Mouse (Mus musculus) retina, adult 2 months (tissue): ENCODE measurements around the gene Catsper1.
A peak's percentile ranks its signal among the peaks of the same experiment; 100 is the strongest.
"Not testable (repeated sequence)": the region's sequence is repeated elsewhere in the genome, so short reads cannot be mapped to it uniquely, and the experiment has no call there.

Experiments used
- DNase-seq: peaks from one replicate; pipeline ENCODE4 v3.0.0-alpha.2; 2012; ENCODE audit warnings: low read depth, low spot score

Gene Catsper1

DNA sequence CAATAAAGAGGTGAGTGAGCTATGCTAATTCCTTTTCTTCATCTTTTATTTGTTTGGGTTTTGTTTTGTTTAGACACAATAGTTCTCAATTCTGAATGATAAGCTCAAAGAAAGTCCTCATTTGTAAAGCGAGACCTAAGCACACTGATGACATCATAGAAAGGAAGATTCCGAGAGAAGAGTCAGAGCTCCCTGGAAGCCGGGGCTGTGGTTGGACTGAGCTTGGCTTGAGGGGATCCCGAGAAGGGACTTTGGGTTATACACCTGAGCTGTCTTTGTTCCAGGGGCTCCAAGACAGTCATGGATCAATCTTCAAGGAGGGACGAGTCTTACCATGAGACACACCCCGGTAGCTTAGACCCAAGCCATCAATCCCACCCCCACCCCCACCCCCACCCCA, at the start of gene Catsper1:
Gene Catsper1 (plus strand): TSS at position 301 of the 400 bp plus-strand sequence.
- no peak for DNase-seq

DNA sequence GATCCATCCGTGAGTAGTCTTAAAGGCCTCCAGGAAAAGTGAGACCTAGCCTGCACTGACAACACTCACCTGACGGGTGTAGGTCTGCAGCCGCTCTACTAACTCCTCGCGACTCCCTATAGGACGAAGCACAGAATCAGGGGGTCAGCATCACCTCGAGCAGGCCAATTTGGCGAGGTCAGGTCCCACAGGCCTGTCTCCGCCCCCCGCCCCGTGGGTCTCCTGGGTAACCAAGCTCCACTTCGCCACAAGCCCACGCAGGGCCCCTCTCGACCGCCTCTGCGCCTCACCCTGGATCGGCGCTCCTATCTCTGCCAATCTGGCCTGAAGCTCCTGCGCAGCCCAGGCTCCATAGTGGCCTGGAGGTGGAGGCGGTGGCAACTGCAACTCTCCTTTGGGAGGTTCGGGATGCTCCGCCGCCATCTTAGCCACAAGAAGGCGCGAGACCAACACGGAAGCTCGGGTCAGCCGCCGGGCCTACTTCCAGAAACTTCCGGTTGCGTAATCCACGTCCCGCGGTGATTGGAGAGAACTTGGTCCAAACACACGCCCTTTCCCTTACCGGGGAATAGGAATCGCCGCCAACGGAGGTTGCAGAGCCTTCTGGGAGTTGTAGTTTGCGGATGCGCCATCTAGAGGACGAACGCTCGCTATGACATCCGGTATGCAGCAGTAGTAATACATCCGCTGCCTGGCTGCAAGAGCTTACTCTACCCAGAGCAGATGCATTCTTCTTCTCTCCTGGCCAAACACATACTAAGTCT, 40.4 kb upstream of the Catsper1 start, which contains the start of gene Sf3b2:
Gene Sf3b2 (minus strand): TSS at position 484 of the 764 bp plus-strand sequence.
- DNase-seq, result peak; percentile 99

DNA sequence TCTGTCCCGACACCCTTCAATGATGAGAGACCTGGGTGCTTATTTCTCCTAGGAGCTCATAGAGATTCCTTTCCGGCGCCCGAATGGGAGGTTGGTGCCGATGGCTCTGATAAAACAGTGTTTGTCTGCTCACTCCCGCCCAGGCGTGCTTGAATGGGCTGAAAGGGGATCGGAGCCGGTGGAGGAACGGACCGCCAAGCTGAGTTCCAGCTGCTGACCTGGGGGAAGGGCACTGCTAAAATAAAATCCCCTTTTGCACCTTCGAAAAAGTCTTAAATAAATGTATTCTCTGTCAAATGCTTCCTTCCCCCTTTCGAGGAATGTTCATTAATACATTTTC, 39.8 kb upstream of the Catsper1 start:
- DNase-seq, result no peak

DNA sequence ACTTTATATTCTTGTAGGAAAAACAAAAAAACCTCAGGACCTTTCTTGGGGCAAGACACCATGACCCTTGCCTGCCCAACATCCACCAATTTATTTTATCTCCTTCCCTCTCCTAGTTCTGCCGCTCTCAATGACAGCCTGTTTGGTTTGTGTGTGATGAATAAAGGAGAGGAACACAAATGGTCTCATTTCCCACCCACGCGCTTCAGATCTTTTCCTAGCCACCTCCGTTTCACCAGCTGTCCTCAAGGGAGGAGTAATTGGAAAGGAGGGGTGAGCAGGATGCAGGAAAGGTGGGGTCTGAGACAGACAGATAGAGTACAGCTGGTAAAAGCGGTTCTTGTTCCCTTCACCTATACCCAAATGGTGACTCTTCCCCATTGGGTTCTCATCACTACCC, 38.9 kb upstream of the Catsper1 start:
- no peak for DNase-seq

DNA sequence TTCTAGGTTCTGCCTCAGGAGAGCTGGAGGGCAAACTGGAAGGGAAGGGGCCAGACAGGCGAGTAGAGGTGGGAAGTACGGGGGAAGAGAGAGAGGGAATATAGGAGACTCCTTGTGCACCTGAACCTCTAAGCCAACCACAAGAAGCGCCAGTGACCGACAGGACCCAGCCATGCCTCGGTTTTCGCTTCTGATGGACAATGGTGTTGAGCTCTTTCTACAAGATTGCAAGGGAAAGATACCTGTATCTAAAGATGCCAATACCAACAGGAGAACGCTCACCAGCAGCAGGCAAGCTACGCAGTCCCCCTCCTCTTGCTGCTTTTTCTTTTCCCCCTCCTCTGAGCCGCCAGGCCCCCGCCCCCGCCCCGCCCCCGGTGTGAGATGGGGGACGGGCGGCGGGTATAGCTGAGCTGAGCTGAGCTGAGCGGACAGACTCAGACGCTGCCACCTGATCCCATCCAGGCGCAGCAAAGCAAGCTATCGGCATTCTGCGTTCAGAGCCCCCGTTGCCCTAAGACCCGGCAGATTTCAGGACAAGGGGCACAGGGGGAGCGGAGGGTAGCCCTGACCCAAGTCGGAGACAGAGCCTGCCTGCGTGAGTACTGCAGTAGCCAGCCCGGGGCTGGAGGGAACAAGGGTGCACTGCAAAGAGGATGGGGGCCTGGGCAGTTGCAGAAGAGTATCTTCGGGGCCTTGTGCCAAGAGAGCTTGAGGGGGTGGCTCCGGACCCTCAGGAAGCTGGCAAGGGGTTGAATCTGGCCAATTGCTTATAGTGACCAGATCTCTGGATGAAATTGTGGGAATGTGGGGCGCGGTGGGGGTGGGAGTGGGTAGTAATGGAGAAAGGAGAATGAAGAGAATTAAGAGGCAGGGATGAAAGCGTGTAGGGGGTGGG, 37.4 kb upstream of the Catsper1 start, which contains the start of gene Gal3st3:
Gene Gal3st3 (plus strand): TSS at position 429 of the 898 bp plus-strand sequence.
- DNase-seq, result no peak

DNA sequence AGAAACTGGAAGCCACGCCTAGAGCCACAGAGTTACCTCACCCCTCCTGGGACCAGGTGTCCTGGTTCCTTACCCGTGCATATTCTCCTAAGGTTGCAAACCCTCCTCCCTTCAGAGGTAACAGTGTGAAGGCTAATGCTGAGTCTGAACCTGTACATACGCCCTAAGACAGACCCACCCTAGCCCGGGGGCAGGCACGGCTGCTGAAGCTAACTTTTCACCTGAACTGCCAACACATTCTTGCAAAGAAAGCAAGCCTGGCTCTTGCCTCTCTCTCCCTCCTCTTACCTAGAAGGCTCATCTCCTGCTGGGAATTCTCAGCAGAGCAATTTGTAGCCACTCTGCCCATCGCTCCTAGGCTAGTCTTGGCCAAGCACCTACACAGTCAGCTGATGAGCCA, 35.0 kb upstream of the Catsper1 start:
- no peak for DNase-seq

DNA sequence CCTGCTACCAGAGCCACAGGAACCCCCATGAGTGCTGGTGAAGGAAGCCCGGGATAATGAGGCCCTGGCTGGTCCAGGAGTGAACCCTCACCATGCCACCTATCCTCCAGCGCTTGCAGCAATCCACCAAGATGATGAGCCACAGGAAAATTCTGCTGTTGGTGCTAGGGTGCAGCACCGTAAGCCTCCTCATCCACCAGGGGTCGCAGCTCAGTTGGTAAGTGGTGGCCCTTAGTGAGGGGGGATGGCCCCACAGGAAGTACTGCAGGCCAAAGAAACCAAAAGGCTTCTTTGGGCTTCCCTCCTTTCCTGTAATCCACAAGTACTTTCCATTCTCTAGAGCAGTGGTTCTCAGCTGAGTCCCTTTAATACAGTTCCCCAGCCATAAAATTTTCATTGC, 33.1 kb upstream of the Catsper1 start:
- no peak for DNase-seq

DNA sequence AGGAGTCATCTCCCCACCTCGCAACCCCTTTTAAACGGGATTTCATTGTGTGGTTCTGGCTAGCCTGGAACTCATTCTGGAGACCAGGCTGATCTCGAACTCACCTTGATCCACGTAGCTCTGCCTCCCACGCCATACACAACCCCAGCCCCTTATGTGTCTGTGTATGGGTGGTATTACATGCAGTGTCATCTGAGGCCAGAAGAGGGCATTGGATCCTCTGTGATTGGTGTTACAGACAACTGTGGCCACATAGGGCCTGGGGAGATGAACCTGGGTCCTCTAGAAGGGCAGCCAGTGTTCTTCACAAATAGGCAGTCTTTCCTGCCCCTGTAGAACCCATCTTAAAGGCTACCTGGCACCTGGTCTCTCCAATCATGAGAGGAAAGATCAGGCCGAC, 29.3 kb upstream of the Catsper1 start:
- no peak for DNase-seq

DNA sequence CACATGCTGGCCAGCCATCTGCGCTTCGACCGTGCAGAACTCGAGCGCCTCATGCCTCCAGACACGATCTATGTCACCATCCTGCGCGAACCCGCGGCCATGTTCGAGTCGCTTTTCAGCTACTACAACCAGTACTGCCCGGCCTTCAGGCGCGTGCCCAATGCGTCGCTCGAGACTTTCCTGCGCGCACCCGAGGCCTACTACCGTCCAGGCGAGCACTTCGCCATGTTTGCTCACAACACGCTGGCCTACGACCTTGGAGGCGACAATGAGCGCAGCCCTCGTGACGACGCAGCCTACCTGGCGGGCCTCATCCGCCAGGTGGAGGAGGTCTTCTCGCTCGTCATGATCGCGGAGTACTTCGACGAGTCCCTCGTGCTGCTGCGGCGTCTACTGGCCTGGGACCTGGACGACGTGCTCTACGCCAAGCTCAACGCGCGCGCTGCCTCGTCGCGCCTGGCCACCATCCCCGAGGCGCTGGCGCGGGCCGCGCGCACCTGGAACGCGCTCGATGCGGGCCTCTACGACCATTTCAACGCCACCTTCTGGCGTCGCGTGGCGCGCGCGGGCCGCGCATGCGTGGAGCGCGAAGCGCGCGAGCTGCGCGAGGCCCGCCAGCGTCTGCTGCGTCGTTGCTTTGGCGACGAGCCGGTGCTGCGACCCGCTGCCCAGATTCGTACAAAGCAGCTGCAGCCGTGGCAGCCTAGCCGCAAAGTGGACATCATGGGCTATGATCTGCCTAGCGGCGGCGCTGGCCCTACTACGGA, 28.4 kb upstream of the Catsper1 start:
- no peak for DNase-seq

DNA sequence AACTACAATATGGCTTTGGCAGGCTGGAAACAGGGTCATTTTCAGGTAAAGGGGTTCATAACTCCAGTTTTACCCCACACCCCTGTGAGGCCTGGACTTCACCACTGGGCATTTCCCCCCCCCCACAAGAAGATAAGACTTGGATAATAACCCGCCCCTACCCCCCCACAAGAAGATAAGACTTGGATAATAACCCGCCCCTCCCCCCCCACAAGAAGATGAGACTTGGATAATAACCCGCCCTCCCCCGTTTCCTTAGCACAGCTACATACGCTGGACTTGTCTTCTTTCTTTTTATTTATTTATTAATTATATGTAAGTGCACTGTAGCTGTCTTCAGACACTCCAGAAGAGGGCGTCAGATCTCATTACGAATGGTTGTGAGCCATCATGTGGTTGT, 26.5 kb upstream of the Catsper1 start:
- peak; percentile 61 for DNase-seq

DNA sequence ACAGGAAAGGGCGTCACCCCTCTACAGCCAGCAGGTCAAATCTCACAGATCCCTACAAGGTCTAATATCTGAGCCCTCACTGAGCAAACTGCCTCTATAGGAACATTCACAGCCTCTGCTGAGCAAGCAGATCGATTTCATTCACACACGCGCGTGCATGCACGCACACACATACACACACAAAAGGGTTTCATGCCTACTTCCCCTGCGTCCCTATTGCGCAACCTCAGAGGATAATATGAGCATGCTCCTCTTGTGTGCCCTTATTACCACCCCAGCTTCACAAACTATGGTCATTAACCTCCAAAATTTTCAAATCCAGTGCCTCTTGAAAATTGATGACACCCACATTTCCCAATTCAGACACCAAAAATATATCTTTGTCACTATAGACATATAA, 22.4 kb upstream of the Catsper1 start:
- DNase-seq, result no peak

DNA sequence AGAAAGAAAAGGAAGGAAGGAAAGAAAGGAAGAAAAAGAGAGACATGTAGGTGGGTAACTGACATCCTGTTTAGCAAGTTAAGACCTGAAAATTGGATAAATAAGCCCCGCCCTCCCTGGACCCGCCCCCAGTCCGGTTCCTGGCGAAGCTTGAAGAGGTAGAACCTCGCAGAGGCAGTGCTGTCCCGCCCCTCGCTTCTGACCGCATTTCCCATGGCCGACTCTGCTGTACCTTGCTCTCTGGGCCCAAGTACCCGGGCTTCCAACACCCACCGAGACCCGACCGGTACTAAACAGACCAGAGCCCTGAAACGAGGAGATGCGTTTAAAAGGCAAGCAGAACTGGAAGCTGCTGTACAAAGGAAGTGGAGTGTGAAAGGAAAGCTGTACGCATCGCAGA, 11.7 kb upstream of the Catsper1 start:
- DNase-seq, result no peak

DNA sequence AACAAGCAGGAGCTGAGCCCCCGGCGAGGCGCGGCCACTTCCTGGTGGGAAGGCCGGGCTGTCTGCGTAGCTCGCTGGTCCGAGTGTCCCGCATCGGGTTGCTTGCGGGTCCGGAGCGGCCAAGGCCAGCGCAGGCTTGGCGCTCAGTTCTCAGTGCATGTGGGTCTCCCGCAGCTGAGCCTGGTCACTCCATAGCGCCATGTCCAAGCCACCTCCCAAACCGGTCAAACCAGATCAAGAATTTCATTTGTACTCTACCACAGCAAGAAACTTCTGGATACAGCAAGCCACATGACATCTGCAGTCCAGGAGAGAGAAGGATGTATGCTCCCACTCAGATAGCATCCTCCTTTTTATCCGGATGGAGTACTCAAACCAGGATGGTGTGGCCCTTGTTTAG, 7.6 kb upstream of the Catsper1 start:
- DNase-seq, result no peak

DNA sequence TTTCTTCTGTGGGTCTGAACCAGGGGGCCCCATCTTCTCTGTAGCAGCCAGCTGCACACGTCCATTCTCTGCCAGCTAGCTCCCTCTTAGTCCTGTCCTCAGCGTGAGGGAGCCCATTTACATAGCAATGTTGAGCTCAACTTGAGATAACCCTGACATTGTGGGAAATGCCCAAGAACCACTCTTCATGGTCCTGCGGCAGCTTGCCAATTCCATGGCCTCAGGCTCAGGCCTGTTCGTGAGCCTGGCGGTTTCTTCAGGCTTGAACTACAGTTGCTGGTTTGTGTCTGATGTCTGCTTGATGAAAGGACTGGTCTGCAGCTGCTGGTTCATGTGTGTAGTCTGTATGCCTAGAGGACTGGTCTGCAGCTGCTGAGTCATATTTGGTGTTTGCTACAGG, 800 bp upstream of the Catsper1 start:
- DNase-seq, result no peak

DNA sequence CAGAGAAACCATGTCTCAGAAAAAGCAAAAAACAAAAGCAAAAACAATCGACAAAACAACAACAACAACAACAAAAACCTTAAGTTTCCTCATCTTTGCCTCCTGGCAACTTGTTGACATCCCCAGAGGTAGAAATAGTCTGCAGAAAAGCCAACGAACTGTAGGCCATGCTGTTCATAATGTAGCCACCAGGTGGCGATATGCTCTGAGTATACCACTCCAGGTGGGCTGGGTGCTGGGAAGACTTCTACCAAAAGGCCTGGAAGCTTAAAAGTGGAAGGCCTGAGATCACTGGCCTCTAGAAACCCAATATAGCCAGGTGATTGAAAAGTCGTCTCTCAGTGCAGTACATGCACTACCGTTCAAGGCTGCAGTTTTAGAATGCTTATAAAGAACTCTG, 2.4 kb downstream of the Catsper1 start:
- DNase-seq, result peak; percentile 53

DNA sequence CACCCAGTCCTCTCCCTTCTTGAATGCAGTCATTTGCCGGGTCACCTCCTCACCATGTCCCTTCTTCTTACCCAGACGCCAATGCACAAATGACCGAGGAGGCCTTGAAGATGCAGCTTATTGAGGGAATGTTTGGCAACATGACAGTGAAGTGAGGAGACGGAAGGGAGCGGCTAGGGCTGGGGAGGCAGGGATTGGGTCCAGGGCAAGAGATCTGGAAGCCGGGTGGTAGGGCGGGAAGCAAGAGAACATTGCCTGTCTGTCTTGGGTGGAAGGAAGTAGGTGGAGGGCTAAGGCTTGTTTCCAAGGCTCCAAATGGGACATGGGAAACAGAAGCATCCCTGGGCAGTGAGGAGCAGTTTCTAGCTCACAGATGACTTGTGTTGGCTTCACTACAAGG, 5.8 kb downstream of the Catsper1 start:
- DNase-seq, result no peak

DNA sequence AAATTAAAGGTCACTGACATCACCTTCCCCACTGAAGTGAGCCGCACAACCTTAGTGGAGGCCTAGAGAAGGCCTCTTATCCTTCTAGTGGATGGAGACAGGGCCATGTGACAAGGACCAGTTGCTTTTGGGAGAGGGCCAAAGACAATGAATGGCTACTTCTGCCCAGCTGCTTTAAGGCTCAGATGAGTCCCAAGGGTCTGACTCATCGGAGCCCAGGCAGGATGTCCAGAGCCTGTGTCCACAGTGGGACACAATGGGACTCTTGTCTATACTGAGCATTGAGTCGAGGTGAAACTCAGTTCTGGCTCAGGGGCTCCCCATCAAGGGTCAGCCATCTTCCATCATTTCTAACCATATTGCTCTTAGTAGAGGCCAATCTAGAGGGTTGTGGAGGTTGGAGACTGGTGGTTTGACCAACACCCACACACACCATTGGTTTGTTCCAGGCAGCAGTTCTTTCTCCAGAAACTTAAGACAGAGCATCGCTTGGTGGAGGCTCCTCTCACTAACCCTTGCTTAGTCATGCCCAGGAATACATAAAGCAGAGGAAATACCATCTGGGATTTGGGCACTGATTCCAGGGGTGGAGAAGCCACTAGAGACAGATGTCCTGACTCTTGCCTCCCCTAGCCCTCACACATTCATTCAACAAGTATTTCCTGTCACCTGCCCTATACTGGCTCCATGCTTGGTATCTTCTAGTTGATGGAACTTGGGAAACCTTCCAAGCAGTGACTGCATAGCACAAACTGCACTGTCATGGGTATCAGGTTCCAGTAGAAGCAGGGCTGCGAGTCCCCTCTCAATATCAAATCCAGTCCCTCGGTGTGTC, 10.0 kb downstream of the Catsper1 start:
- DNase-seq, result no peak

DNA sequence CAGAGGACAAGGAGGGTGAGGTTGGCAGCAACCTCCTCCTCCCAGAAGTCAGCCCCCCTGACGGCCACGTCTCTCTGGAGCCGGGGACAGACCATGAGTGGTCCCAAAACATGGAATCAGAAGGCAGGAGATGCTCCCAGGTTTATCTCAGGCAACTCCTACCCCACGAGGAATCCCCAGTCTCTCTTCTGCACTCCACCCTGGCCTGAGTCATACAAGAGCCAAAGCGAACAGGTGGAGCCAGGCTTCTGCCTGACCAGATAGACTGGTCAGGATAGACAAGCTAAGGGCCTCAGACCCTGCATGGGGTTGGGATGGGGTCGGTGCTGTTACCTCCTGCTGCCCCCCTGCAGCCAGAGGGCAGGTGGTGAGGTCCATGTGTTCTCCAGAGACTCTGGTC, 12.5 kb downstream of the Catsper1 start:
- no peak for DNase-seq

DNA sequence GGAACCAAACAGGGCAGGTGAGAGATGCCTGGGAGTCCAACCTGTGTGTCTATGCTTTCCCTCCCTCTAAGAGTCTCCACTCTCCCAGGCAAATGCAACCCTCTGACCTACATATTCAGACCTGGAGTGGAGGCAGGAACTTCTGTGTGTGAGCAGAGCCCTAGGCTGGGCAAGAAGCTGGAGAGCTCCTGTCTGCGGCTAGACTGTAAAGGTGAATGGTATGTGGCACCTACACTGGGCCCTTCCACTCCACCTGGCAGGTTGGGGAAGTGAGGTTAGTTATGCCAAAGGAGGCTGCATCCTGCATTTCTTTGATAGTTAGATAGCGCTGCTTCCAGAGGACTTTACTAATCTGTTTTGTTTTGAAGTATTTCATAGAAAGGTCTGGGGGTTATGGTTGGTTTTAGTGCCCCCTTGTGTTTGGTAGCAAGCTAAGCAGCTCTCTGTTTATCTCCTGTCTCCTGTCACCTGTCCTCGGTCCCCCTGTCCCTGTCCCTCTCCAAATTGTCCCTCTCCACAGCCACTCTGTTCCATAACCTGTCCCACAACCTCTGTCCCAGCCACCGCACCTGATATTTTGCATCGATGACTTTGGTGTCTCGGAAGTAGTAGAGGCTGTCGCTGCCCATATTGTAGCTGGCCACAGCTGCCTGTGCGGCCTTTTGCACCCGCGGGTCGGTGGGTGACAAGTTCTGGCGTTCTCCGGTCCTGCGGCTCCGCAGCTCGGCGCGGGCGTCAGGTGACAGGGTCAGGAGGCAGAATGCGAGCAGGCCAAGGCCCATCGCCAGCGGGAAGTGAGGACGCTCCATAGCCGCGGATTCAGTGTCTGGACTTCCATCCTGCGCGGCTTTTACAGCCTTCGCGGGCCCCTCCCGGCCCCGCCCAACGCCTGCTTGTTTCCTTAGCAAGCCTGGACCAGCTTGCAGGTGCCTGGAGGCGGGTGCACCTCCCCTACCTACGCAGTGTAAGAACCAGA, 13.3 kb downstream of the Catsper1 start:
- no peak for DNase-seq

DNA sequence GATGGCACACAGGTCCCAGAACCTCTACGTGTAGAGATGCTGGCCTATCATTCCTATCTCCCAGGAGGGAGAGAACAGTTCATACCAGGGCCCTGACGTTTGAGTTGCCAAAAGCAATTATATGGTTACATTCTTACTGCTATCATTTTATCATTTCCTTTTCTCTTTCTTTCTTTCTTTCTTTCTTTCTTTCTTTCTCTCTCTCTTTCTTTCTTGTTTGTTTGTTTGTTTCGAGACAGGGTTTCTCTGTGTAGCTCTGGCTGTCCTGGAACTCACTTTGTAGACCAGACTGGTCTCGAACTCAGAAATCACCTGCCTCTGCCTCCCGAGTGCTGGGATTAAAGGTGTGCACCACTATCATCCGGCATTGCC, 13.9 kb downstream of the Catsper1 start, which contains the start of gene Cst6:
Gene Cst6 (minus strand): TSS at position 73 of the 372 bp plus-strand sequence.
- DNase-seq, result not testable (repeated sequence)
